Mouse (Mus musculus) kidney, adult 8-10 months (tissue): Measurements from ENCODE around the gene Wdr5.
"Not testable (repeated sequence)": the region's sequence is repeated elsewhere in the genome, so short reads cannot be mapped to it uniquely, and the experiment has no call there.

ENCODE experiments used
- DNase-seq, 2 experiments: peaks; one replicate each; pipeline ENCODE4 v3.0.0; 2022

The Wdr5 gene

DNA sequence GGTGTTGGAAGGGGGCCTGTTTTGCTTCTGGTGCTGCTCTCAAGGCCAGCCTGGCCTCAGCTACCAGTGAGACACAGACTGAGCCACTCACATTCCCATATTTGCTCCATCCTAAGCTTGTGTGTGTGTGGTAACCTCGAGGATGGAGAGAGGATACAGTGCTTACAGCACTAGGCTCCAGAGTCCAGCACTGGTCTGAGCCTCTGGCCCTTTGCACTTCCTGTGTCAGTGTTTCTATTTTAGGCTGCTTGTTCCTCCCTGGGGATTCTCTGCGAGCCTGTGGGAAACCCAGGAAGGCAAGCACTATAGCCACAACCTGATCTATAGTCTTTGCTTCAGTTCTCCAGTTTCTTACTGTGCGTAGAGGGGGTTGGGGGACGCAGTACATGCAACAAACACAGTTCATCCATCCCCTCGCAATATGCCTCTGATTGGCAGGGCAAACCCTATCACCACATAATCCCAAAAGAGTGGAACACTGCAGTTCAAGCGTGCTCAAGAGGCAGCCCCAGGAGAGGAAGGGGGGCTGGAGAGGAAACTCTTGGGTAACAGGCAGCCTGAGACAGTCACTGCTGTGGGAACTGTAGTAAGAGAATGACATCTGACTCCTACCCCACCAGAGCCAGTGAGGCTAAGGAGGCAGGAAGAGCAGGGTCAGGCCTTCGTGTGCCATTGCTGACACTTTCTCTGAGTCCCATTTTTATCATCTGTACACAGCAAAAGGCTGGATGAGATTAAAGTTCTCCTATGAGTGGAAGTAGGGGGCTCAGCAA is 10.7 kb upstream of the Wdr5 start:
- DNase-seq, result peak in 1 of 2 experiments; percentile 23

GRCm38 (mm10) chr2:27505539-27505938 is 9.4 kb upstream of the Wdr5 start:
- peak; percentile 54 to 61 for DNase-seq

DNA sequence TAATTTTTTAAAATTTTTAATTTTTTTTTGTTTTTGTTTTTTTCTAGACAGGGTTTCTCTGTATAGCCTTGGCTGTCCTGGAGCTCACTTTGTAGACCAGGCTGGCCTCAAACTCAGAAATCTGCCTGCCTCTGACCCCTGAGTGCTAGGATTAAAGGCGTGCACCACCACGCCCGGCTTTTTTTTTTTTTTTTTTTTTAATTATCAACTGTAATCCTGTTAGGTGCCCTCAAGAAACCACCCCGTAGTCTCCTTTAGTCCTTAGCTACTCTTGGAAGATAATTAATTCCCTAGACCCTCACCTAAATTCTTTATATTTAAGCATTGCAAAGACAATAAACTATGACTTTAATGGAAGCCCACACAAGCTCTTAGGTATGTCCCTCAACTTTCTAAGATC is 8.3 kb upstream of the Wdr5 start:
- DNase-seq, result not testable (repeated sequence)

DNA sequence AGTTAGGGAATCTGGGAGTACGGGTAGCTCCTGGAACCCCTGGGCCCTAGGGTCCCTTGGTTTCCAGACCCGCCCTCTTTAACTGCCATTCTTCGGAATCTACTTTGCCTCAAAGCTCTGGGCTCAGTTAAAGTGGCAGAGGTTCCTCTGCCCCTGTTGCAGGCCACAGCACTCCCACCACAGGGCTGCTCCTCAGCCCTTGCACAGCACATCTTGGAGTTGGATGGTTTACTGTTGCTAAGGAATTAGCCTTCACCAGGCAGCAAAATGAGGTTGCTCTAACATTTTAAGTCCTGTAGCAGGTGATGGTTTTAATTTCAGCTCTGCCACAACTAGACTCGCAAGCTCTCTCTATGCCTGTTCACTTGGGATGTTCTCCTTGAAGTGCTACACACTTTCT is 7.4 kb upstream of the Wdr5 start, which contains the start of gene Brd3:
Gene Brd3 (minus strand): TSS at position 101 of the 400 bp plus-strand sequence.
- no peak for DNase-seq

DNA sequence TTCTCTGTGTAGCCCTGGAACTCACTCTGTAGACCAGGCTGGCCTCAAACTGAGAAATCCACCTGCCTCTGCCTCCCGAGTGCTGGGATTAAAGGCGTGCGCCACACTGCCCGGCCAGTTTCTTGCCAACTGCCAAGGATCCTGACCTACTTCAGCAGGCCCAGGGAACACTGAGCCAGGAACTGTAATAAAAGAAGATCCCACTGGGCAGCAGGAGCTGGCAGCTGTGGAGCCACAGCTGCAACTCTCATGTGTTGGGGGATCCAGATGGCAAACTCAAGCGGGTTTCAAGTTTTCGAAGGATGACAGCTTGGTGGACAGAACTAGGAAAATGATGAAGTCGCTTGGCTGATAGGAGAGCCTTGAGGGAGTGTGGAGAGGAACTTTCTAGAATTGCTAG is 4.3 kb upstream of the Wdr5 start:
- DNase-seq, result no peak

DNA sequence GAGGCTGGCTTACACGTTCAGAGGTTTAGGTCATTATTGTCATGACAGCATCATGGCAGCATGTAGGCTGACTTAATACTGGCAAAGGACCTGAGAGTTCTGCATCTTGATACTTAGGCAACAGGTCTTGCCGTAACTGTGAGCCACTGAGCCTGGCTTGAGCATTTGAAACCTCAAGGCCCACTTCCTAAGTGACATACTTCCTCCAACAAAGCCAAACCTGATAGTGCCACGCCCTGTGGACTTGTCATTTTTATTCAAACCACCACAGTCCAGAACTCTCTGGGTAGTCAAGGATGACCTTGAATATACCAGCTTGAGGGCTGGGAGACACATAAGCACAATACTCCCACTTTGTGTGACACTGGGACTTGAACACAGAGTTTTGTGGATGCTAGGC is 2.0 kb upstream of the Wdr5 start:
- no peak for DNase-seq

- DNase-seq, result no peak
Measured at GRCm38 (mm10) chr2:27513861-27514260, 1.1 kb upstream of the Wdr5 start.

- peak; percentile 47 to 49 for DNase-seq
Measured at GRCm38 (mm10) chr2:27515341-27516166, 597 bp downstream of the Wdr5 start.

- DNase-seq, result no peak
Measured at GRCm38 (mm10) chr2:27516289-27516688, 1.3 kb downstream of the Wdr5 start.

GRCm38 (mm10) chr2:27518283-27518682 is 3.3 kb downstream of the Wdr5 start:
- no peak for DNase-seq

DNA sequence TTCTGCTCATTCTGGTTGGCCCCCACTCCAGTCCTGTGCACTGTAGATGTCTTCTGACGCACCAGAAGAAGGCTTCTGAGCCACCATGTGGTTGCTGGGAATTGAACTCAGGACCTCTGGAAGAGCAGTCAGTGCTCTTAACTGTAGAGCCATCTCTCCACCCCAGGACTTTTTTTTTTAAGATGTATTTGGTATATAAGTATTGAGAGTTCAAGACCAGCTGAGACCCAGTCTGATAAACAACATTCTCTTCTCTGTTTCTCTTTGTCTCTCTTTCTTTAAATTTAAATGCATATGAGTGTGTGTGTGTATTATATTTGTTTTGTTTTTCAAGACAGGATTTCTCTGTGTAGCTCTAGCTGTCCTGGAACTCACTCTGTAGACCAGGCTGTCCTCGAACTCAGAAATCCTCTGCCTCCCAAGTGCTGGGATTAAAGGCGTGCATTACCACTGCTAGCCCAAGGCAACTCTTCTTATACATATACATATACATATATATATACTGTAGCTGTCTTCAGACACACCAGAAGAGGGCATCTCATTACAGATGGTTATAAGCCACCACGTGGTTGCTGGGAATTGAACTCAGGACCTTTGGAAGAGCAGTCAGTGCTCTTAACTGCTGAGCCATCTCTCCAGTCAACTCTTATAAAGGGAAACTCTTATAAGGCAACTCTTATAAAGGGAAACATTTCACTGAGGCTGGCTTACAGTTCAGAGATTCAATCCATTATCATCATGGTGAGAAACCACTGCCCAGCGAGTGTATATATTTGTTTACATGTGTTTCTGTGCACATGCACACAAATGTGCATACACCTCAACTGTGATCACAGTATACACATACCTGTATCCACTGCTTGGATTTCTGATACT is 23.7 kb downstream of the Wdr5 start:
- DNase-seq, result not testable (repeated sequence)

- DNase-seq, result no peak
Measured at GRCm38 (mm10) chr2:27539336-27539735, 24.4 kb downstream of the Wdr5 start.

- DNase-seq, result peak; percentile 99 to 100
Measured at GRCm38 (mm10) chr2:27539772-27540514, 25.0 kb downstream of the Wdr5 start.

DNA sequence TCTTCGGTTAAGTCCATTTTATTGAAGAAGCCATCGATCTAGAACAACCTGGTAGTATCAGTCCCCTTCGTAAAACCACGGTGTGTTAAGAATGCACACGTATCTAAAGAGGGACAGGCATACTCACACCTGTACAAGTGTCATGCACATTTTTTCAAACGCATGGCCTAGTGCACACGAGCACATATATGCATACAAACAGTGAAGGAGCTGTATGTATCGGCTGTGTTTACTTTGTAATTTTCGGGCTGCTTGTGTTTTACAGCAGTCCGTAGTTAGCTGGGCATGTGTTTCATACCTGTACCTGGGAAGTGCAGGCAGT is 25.5 kb downstream of the Wdr5 start:
- DNase-seq, result no peak

DNA sequence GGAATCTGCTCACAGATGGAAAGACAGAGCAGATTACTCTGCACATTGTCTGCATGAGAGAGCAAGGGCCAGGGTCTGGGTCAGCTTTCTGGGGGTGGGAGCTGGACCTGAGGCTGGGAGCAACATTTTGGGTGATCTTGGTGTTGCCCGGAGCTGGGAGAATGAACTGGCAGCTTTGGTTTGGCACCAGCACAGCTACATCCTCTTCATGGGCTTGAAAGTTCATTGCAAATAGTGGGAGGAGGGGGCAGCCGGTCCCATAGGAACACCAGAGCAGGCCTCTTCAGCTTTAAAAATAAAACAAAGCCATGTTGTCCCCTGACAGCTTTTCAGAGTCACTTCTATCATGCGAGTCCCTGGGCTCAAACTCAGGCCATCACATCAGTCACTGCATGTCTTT is 26.3 kb downstream of the Wdr5 start:
- DNase-seq, result no peak

DNA sequence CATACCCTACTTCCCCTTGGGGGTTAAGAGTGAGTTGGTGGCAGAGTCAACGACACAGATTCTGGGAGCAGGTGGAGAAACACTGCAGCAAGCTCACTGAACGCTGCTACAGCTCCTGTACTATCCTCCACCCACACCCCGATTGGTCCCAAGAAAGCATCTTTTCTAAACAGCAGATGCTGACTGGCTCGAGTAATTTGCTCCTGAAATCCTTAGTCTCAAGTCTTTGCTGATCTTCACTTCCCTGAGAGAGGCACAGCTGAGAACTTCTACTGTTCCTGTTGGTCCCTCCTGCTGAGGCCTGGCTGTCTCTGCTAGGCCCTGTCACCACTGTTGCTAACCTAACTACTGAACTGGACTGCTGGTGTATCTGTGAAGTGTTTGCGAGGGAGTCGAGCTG is 29.7 kb downstream of the Wdr5 start:
- no peak for DNase-seq

DNA sequence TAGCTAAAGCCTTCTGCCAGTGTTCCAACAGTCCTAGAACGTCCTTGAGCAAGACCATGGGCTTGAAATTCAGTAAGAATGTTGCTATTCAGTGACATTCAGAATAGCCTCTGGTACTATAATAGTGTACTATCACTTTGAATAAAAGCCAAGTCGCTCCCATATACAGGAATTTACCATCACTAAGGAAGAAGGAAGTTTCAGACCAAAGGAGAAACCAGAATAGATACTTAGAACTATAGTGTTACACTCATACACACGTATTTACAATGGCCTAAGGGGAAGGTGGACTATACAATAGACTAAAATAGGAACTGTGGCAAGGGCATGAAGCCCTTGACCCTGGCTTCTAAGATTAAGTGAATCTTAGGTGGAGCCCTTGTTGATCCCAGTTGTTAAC is 30.6 kb downstream of the Wdr5 start:
- not testable (repeated sequence) for DNase-seq

GRCm38 (mm10) chr2:27546041-27546440 is 31.1 kb downstream of the Wdr5 start:
- DNase-seq, result not testable (repeated sequence)

GRCm38 (mm10) chr2:27547326-27547725 is 32.4 kb downstream of the Wdr5 start:
- DNase-seq, result no peak

DNA sequence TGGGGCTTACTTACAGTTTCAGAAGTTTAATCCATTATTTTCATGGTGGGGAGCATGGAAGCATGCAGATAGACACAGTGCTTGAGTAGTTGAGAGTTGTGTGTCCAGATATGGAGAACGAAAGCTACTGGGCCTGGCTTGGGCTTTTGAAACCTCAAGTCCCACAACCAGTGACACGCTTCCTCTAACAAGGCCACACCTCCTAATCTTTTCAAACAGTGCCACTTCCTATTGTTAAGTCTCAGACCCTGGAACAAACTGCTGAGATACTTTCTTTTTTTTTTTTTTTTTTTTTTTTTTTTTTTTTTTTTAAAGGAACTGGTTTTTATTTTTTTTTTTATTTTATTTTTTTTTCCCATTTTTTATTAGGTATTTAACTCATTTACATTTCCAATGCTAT is 33.0 kb downstream of the Wdr5 start:
- DNase-seq, result no peak

- peak; percentile 67 to 74 for DNase-seq
Measured at GRCm38 (mm10) chr2:27548664-27549369, 33.9 kb downstream of the Wdr5 start.
